Mouse (Mus musculus) adrenal gland, adult 8-10 months (tissue): ENCODE measurements around the gene Pltp. TPM values are rescaled to one million over a fixed set of nuclear protein-coding genes. Genes with fewer than 3 reads are reported as not detected.
A peak's percentile ranks its signal among the peaks of the same experiment; 100 is the strongest.

Experiments
- DNase-seq: peaks from one replicate; pipeline ENCODE4 v3.0.0; 2022
- total RNA-seq, 4 experiments: library from RNA; stranded (reverse); gene quantifications; 2 replicates each; pipeline ENCODE4 v1.2.4; 2022

Gene Pltp
- 10 to 100 TPM; 26.0 to 57.3 (median 35.5) TPM for total RNA-seq

GRCm38 (mm10) chr2:164857101-164857821, at the start of gene Pltp:
Pltp (minus strand) TSS chr2:164857711.
- no peak for DNase-seq

GRCm38 (mm10) chr2:164906071-164906470, 48.6 kb upstream of the Pltp start:
- no peak for DNase-seq

- no peak for DNase-seq
These were observed 46.0 kb upstream of the Pltp start for GRCm38 (mm10) chr2:164903496-164903895.

GRCm38 (mm10) chr2:164901380-164901779, 43.9 kb upstream of the Pltp start:
- DNase-seq, result no peak

- DNase-seq, result no peak
These were observed 42.4 kb upstream of the Pltp start for GRCm38 (mm10) chr2:164899723-164900459.

DNA sequence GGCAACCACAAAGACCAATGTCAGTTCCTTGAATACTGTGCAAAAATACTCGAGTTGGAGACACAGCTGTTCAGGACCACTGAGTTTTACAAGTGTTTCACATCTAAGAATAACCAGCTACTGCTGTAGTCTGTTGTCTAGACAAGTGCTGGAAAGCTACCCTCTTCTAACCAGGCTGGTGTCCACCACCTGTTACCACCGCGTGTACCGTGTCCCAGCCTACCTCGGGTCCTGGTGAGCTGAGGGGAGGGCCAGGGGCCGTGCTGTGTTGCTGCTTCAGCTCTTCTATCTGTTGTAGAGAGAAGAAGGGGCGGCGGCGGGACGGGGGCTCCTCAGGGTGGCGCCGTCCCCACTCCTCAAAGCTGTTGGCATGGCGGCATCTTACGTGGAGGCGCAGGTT, 41.5 kb upstream of the Pltp start:
- DNase-seq, result no peak

DNA sequence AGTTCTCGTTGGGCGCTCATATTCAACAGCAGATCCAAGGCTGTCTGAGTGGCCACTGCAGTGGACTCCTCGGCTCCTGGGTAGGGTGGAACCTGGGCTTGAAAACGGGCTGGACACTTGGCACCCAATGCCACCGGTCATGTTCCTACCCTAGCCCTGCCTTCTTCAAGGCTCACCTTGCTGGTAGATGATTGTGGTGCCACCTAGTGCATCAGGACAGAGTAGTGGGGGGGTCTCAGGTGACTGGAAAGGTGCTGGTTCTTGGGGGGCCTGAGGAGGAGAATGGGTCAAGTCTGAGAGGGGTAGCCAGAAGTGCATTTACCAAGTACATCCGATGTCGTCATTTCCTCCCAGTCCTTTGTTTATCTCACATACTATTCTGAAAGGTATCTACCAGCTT, 40.5 kb upstream of the Pltp start:
- no peak for DNase-seq

DNA sequence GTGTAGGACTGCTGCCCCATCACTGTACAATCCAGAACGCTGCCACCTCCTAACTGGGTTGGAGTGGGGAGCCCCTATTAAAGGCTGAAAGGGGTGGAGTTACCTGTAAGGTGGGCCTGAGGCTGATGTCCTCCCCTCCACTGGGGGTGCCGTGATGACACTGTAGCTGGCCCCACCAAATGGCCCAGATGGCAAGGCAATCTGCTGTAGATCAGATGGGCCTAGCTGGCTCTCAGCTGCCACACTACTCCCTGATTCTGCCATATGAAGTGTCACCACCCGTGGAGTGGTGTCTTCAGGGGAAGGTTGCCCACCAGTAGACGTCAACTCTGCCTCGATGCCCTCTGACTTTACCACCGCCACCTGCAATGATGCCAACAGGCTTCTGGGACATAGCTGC, 38.4 kb upstream of the Pltp start:
- DNase-seq, result no peak

DNA sequence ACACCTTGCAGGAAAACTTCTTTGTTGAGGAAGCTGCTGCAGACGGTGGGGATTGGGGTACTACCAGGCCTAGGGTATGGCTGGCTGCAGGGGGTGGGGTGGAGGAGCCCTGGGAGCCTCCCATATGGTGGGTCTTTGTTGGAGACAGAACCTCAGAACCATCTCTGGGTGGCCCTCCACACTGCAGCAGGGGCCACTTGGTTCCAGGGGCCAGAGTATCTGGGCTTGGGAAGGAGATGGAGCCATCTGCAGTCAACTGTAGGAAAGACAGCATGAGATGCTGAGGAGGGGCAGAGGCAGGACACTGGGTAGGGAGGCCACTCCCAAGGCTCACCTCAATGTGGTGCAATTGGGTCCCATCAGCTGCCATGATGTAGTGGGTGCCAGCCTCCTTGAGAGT, 37.1 kb upstream of the Pltp start:
- DNase-seq, result no peak

DNA sequence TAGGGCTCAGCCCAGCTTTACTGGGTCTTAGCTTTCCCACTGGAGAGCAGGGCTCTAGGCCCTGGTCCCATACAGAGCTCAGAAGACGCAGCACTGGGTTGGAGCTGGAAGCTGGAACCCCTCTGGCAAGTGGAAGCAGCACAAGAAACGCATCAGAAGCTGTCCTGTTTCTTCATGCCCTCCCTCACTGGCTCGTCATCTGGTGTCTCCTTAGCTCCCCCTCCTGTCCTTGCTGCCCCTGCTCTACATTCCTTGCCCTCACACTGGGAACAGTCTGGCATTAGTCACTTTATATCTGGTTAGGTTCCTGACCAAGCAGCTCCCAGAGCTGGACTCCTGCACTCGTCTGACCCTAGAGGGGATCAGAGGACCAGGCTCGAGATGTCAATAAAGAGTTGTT, 36.5 kb upstream of the Pltp start:
- no peak for DNase-seq

GRCm38 (mm10) chr2:164892696-164893216, 35.2 kb upstream of the Pltp start:
- no peak for DNase-seq

DNA sequence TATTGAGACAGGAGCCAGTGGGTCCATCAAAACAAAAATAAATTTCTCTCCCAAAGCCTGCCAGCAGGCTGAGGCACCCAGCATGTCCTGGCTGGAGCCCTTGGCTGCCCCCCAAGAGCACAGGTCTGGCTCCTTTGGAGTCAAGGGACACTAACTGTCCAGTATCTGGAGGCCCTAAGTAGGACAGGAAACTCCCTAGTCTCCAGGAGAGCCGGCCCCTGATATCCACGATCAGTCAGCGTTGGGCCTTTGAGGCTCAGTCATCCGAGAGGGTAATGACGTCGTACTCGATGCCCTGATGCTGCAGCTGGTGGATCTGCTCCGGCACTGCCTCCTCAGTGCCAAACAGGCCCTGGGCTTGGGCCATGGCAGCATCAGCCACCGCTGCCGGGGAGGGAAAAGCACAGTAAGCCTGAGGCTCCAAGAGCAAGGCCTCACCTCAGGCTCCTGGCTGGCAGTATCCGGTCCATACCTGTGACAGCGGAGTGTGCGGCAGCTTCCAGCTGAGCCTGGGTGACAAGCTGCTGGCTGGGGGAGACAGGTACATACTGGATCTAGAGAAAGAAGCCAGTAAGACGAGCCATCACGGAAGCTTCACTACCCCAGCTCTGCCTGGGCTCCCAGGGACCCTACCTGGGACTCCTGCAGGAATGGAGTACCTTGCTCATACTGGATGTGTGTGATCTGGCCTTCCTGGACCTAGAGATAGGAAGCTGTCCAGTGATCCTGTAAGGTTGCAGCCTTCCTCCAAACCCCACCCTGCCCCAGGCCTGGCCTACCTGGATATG, 34.6 kb upstream of the Pltp start:
- no peak for DNase-seq

GRCm38 (mm10) chr2:164891056-164891834, 33.7 kb upstream of the Pltp start:
- DNase-seq, result no peak

GRCm38 (mm10) chr2:164890411-164891049, 33.0 kb upstream of the Pltp start:
- DNase-seq, result no peak

- no peak for DNase-seq
These were observed 32.4 kb upstream of the Pltp start for GRCm38 (mm10) chr2:164889960-164890359.

DNA sequence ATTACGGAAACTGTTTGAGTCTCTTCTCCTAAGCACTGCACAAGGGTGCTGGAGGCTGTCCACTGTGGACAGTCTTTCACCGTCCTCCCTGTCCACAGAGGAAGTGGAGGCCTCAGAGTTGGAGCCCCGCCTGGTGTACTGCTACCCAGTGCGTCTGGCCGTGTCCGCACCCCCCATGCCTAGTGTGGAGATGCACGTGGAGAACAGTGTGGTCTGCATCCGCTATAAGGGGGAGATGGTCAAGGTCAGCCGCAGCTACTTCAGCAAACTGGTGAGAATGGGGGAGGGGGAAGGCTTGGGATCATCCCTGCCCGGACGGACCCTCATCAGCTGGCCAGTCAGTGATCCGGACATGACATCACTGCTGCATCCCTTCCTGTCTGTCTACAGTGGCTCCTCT, 31.5 kb upstream of the Pltp start:
- DNase-seq, result no peak

GRCm38 (mm10) chr2:164886617-164887016, 29.1 kb upstream of the Pltp start:
- no peak for DNase-seq

DNA sequence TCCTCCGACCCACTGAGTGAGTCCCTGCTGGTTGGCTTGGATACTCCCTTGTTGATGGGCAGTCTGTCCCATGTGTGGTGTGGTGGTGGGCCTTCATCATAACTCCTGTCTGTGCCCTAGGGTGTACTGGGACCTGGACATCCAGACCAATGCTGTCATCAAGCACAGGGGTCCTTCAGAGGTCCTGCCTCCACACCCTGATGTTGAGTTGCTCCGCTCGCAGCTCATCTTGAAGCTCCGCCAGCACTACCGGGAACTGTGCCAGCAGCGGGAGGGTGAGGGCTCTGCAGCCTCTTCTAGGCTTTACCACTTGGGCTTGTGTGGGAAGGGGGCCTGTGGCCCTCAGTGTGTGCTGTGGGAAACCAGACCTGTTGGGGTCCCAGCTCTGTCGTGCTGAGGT, 28.3 kb upstream of the Pltp start:
- DNase-seq, result no peak

- DNase-seq, result no peak
These were observed 25.1 kb upstream of the Pltp start for GRCm38 (mm10) chr2:164882619-164883018.

- peak; percentile 92 for DNase-seq
These were observed 22.2 kb upstream of the Pltp start for GRCm38 (mm10) chr2:164879568-164880277.

DNA sequence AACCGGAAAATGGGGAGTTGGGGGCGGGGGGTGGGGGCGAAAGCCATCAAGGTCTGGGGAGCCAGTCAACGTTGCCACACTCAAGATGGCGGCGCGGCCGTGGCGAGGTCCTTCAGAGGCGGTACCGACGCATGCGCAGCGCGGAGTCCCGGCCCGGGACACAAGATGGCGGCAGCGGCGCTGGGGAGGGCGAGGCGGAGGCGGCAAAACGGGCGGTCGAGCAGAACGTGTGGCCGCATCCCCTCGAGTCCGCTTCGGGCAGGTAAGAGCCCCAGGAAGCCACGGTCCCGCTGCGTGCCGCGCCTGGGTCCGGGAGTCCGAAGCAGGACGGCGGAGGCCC, 21.7 kb upstream of the Pltp start, which contains the start of gene Pcif1:
Pcif1 (plus strand) TSS at position 77 of the 340 bp plus-strand sequence.
- peak; percentile 86 for DNase-seq
